Mouse (Mus musculus) cerebellum, adult 2 months (tissue): ENCODE measurements around the gene Igsf3. TPM values are rescaled to one million over a fixed set of nuclear protein-coding genes. Genes with fewer than 3 reads are reported as not detected.

Source experiments
- DNase-seq, 2 experiments: peaks; one replicate each; pipeline ENCODE4 v3.0.0; 2021
- H3K27ac ChIP-seq: fragments of 200-500 bp; 2 replicates; pipeline ENCODE4 v1.5.1; 2012; ENCODE audit warnings: low read length, control low read depth, inconsistent platforms; ENCODE audit not compliant: insufficient read depth
- H3K27me3 ChIP-seq: fragments of 200-500 bp; 2 replicates; pipeline ENCODE4 v1.6.1; 2012; ENCODE audit warnings: inconsistent platforms, mild to moderate bottlenecking, low read length, moderate library complexity; ENCODE audit not compliant: control insufficient read depth, insufficient read depth
- H3K4me1 ChIP-seq: fragments of 200-500 bp; 2 replicates; pipeline ENCODE4 v1.6.1; 2011; ENCODE audit warnings: low read length; ENCODE audit not compliant: control insufficient read depth, insufficient read depth
- H3K4me3 ChIP-seq: fragments of 200-500 bp; replicated peaks from 2 replicates; pipeline ENCODE3; 2011; ENCODE audit warnings: mild to moderate bottlenecking, low read depth, low read length, control low read depth; ENCODE audit not compliant: insufficient read depth
- CTCF ChIP-seq: fragments of 200-500 bp; IDR thresholded peaks from 2 replicates; pipeline ENCODE4 v1.5.1; 2011; ENCODE audit warnings: low read depth, mild to moderate bottlenecking, control low read depth, low read length, moderate library complexity, borderline replicate concordance; ENCODE audit not compliant: insufficient read depth
- POLR2A ChIP-seq: fragments of 200-500 bp; IDR thresholded peaks from 2 replicates; pipeline ENCODE4 v1.6.1; 2011; ENCODE audit warnings: low read length, control low read depth, borderline replicate concordance; ENCODE audit not compliant: insufficient read depth
- WGBS: fragments of 180-500 bp; shearing (Covaris S2); methylation state at CpG from one replicate; pipeline ENCODE4 v1.1.7; 2018; 5-methylcytosine and 5-hydroxymethylcytosine counted together
- polyA plus RNA-seq: library from polyadenylated mRNA; depleted of rRNA; stranded (reverse); fragments of >200 nt; gene quantifications from 2 replicates; pipeline ENCODE4 v1.2.3, GENCODE M21; 2012

Gene Igsf3
- polyA plus RNA-seq, 1 experiment, result 5.1 TPM

GRCm38 (mm10) chr3:101377256-101378024, 557 bp downstream of the Igsf3 start:
- under 1% methylated on average over 62 of the region's 62 CpGs for WGBS
- no peaks in the 10 kb centered on the region for H3K4me1 ChIP-seq
- peak overlapping the region; percentile 67 for H3K4me3 ChIP-seq
- DNase-seq, result no peak
- no peaks in the 10 kb centered on the region for H3K27me3 ChIP-seq
- TF ChIP-seq POLR2A (no peak), CTCF (no peak)
- H3K27ac ChIP-seq, result no peak overlapping the region

- TF ChIP-seq POLR2A, result no peak
- TF ChIP-seq CTCF, result no peak
- Histone ChIP-seq H3K4me3 (peak overlapping the region; percentile 67), H3K4me1 (no peaks in the 10 kb centered on the region), H3K27ac (no peak overlapping the region), H3K27me3 (no peaks in the 10 kb centered on the region)
- WGBS, result 10% methylated on average over 12 of the region's 12 CpGs
- DNase-seq, result no peak
These were observed 1.2 kb downstream of the Igsf3 start for GRCm38 (mm10) chr3:101378102-101378501.

- no peaks in the 10 kb centered on the region for H3K4me1 ChIP-seq
- WGBS, result 44% methylated on average over 4 of the region's 4 CpGs
These were observed 2.9 kb downstream of the Igsf3 start for GRCm38 (mm10) chr3:101379789-101380188.

GRCm38 (mm10) chr3:101381691-101382090, 4.8 kb downstream of the Igsf3 start:
- Histone ChIP-seq H3K4me1 (no peaks in the 10 kb centered on the region), H3K27ac (no peak overlapping the region), H3K27me3 (no peaks in the 10 kb centered on the region), H3K4me3 (no peak overlapping the region)
- 97% methylated on average over 5 of the region's 5 CpGs for WGBS
- TF ChIP-seq CTCF, result no peak
- TF ChIP-seq POLR2A, result no peak
- no peak for DNase-seq

More at GRCm38 (mm10) chr3:101379789-101380188, 2.9 kb downstream of the Igsf3 start:
- no peak for DNase-seq
- TF ChIP-seq POLR2A (no peak), CTCF (no peak)
- no peak overlapping the region for H3K27ac ChIP-seq
- H3K4me3 ChIP-seq, result no peak overlapping the region
- no peaks in the 10 kb centered on the region for H3K27me3 ChIP-seq

GRCm38 (mm10) chr3:101382751-101383150, 5.9 kb downstream of the Igsf3 start:
- no peak for DNase-seq
- H3K4me1 ChIP-seq, result no peaks in the 10 kb centered on the region
- no peak overlapping the region for H3K27ac ChIP-seq
- no peak for TF ChIP-seq POLR2A
- no peak for TF ChIP-seq CTCF
- H3K27me3 ChIP-seq, result no peaks in the 10 kb centered on the region
- no peak overlapping the region for H3K4me3 ChIP-seq
- WGBS, result 78% methylated on average over 4 of the region's 4 CpGs

- H3K4me1 ChIP-seq, result no peaks in the 10 kb centered on the region
- no peak for TF ChIP-seq POLR2A
- no peak for TF ChIP-seq CTCF
- no peak overlapping the region for H3K4me3 ChIP-seq
- no peaks in the 10 kb centered on the region for H3K27me3 ChIP-seq
- DNase-seq, result no peak
- H3K27ac ChIP-seq, result no peak overlapping the region
- 74% methylated on average over 8 of the region's 8 CpGs for WGBS
These were observed 9.6 kb downstream of the Igsf3 start for GRCm38 (mm10) chr3:101386430-101387016.

- no peak overlapping the region for H3K4me3 ChIP-seq
- DNase-seq, result no peak
- no peaks in the 10 kb centered on the region for H3K27me3 ChIP-seq
- TF ChIP-seq CTCF (no peak), POLR2A (no peak)
- 71% methylated on average over 10 of the region's 10 CpGs for WGBS
- no peak overlapping the region for H3K27ac ChIP-seq
- peaks cover under 1% of the 10 kb centered on the region for H3K4me1 ChIP-seq
These were observed 11.0 kb downstream of the Igsf3 start for GRCm38 (mm10) chr3:101387849-101388248.

GRCm38 (mm10) chr3:101389566-101389965, 12.7 kb downstream of the Igsf3 start:
- TF ChIP-seq POLR2A (no peak), CTCF (no peak)
- H3K27me3 ChIP-seq, result no peaks in the 10 kb centered on the region
- 72% methylated on average over 3 of the region's 3 CpGs for WGBS
- H3K4me1 ChIP-seq, result peaks cover 7% of the 10 kb centered on the region
- no peak overlapping the region for H3K4me3 ChIP-seq
- no peak for DNase-seq
- no peak overlapping the region for H3K27ac ChIP-seq
